Mouse (Mus musculus): ENCODE measurements around the gene Tarbp2. TPM values are rescaled to one million over a fixed set of nuclear protein-coding genes. Genes with fewer than 3 reads are reported as not detected.
A peak's percentile ranks its signal among the peaks of the same experiment; 100 is the strongest.

Tarbp2 gene
- polyA plus RNA-seq, 1 experiment from 2014 or later: 92.7 TPM

DNA sequence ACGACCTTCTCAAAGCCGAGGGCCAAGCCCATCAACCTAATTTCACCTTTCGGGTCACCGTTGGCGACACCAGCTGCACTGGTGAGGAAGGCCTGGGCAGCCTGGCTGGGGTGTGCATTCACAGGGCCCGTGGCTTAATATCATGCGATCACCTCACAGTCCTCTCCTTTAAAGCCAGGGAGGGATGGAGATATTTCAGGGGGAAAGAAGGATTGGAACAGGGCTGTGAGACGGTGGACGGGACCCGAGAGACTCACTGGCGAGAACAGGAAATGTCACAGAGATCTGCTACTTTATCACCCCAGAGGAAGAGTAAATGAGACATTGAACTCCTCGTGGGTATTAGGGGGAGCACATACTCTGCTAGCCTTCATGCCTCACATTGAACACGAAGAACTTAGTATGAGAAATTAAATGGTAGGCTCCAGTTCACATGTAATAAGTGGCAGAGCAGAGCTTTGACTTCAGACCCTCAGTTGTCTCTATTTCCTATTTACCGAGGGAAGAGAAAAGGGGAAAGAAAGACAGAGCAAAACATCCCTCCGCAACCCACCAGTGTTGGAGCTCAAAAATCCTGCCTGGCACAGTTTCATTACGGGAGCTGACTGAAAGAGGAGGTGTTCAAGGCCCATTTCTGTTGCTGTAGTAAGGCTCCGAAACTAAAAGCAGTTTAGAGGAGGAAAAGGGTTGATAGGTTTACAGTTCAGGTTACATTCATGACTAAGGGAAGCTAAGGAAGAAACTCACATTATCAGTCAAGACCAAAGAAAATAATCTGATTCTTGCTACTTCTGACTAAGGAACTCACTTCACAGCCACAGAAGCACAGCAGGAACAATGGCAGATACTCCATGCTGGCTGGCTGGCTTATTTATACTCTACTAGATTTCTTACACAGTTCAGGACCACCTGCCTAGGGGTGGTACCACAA is 1.5 kb downstream of the Tarbp2 start:
- H3K9ac ChIP-seq (replicated peaks; ENCODE audit: low read length): peak overlapping the region; percentile 87
- no peaks in the 10 kb centered on the region for H3K27me3 ChIP-seq (ENCODE audit: control insufficient read depth, insufficient read depth, low read length)
- no peaks in the 10 kb centered on the region for H3K9me3 ChIP-seq (replicated peaks; ENCODE audit: control insufficient read depth, low read length)
- WGBS: 65% methylated on average over 16 of the region's 17 CpGs
- ATAC-seq (replicated peaks; ENCODE audit: insufficient number of reproducible peaks, low FRiP score, low TSS enrichment, low read depth): no peak
- no peak for DNase-seq (ENCODE audit: low spot score)
- no peaks in the 10 kb centered on the region; the same call in 1 of the 2 replicates for H3K4me1 ChIP-seq (ENCODE audit: control insufficient read depth, insufficient read depth, low read length)
- peak overlapping the region; percentile 61 for H3K4me3 ChIP-seq (ENCODE audit: low read depth, low read length)
- H3K4me2 ChIP-seq (ENCODE audit: low read depth, low read length): peak overlapping the region; percentile 67
- no peaks in the 10 kb centered on the region; the same call in 1 of the 2 replicates for H3K36me3 ChIP-seq (replicated peaks; ENCODE audit: control insufficient read depth, insufficient read depth, low read depth, low read length)
- H3K27ac ChIP-seq (replicated peaks; ENCODE audit: low read depth, low read length): no peak overlapping the region

DNA sequence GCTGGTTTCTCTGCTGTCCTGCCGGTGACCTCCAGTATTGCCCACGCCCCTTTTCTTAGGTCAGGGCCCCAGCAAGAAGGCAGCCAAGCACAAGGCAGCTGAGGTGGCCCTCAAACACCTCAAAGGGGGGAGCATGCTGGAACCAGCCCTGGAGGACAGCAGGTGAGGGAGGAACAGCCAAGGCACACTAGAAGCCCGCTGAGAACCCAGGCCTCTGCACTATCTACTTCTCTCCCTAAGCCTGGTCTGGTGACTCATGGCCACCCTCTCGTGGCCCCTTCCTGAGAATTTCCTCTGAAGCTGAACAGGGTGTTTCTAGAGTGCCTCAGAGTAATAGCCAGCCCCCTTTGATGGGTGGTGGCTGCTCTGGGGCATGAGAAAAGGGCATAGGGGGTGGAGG is 2.4 kb downstream of the Tarbp2 start:
- no peaks in the 10 kb centered on the region for H3K9me3 ChIP-seq (replicated peaks; ENCODE audit: control insufficient read depth, low read length)
- no peaks in the 10 kb centered on the region; the same call in 1 of the 2 replicates for H3K4me1 ChIP-seq (ENCODE audit: control insufficient read depth, insufficient read depth, low read length)
- no peak overlapping the region for H3K4me3 ChIP-seq (ENCODE audit: low read depth, low read length)
- WGBS: 75% methylated on average over 4 of the region's 4 CpGs
- no peak for ATAC-seq (replicated peaks; ENCODE audit: insufficient number of reproducible peaks, low FRiP score, low TSS enrichment, low read depth)
- no peak overlapping the region for H3K9ac ChIP-seq (replicated peaks; ENCODE audit: low read length)
- no peaks in the 10 kb centered on the region; the same call in 1 of the 2 replicates for H3K36me3 ChIP-seq (replicated peaks; ENCODE audit: control insufficient read depth, insufficient read depth, low read depth, low read length)
- DNase-seq (ENCODE audit: low spot score): no peak
- no peak overlapping the region for H3K27ac ChIP-seq (replicated peaks; ENCODE audit: low read depth, low read length)
- no peak overlapping the region for H3K4me2 ChIP-seq (ENCODE audit: low read depth, low read length)
- no peaks in the 10 kb centered on the region for H3K27me3 ChIP-seq (ENCODE audit: control insufficient read depth, insufficient read depth, low read length)

DNA sequence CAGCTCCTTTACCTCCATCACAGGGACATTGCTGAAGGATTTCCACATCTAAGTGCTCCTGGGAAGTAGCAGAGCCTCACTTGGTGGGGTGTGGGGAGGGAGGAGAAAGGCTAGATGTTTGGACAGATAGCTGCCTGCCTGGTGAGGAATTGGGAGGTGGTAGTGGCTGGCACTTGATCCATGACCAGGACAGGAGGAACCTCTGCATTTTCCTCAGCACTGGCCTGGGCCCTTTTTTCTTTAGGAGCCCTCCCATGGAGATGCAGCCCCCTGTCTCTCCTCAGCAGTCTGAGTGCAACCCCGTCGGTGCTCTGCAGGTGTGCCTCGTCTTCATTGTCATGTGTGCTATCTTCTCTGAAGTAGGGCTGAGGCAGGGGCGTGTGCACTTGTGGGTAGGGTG is 3.5 kb downstream of the Tarbp2 start:
- H3K36me3 ChIP-seq (replicated peaks; ENCODE audit: control insufficient read depth, insufficient read depth, low read depth, low read length): no peaks in the 10 kb centered on the region; the same call in 1 of the 2 replicates
- H3K4me2 ChIP-seq (ENCODE audit: low read depth, low read length): no peak overlapping the region
- H3K9me3 ChIP-seq (replicated peaks; ENCODE audit: control insufficient read depth, low read length): no peaks in the 10 kb centered on the region
- H3K9ac ChIP-seq (replicated peaks; ENCODE audit: low read length): no peak overlapping the region
- no peak overlapping the region for H3K27ac ChIP-seq (replicated peaks; ENCODE audit: low read depth, low read length)
- ATAC-seq (replicated peaks; ENCODE audit: insufficient number of reproducible peaks, low FRiP score, low TSS enrichment, low read depth) (no peak), DNase-seq (ENCODE audit: low spot score) (no peak)
- no peak overlapping the region for H3K4me3 ChIP-seq (ENCODE audit: low read depth, low read length)
- no peaks in the 10 kb centered on the region; the same call in 1 of the 2 replicates for H3K4me1 ChIP-seq (ENCODE audit: control insufficient read depth, insufficient read depth, low read length)
- WGBS: 82% methylated on average over 4 of the region's 4 CpGs
- no peaks in the 10 kb centered on the region for H3K27me3 ChIP-seq (ENCODE audit: control insufficient read depth, insufficient read depth, low read length)

DNA sequence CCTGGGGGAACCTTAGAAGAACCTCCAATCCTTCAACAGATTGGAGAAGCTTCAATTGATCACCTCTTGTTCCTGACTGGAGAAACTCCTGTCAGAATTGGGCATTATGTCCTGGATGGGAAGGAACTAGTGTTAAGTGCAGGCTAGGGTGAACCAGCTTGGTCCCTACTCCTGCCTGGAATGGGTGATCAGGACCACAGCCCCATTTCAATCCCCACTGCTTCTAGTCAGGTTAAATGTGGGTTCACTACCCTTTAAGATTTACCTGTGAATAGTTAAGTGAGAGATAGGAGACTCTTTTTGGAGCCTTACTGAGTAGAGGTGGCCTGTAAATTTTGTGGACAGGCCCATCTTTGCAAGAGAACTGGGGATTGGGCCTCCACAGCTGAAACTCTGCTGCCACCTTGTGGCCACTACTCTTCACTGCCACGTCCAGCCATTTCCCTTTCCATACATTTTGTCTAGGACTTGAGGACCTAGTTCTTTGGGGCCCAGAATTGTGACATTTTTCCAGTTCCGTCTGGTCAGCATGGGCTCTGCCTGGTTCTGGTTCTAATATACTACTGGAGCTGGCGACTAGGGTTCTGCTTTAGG is 7.0 kb downstream of the Tarbp2 start, which contains the start of gene Npff:
Gene Npff (minus strand): TSS at position 51 of the 594 bp plus-strand sequence.
- DNase-seq (ENCODE audit: low spot score): peak; percentile 87
- Histone ChIP-seq H3K27ac (replicated peaks; ENCODE audit: low read depth, low read length) (no peak within 1 kb of the TSS), H3K36me3 (replicated peaks; ENCODE audit: control insufficient read depth, insufficient read depth, low read depth, low read length) (peaks cover 2% of the 10 kb centered on the region; the same call in 1 of the 2 replicates), H3K9ac (replicated peaks; ENCODE audit: low read length) (no peak within 1 kb of the TSS), H3K9me3 (replicated peaks; ENCODE audit: control insufficient read depth, low read length) (no peaks in the 10 kb centered on the region), H3K27me3 (ENCODE audit: control insufficient read depth, insufficient read depth, low read length) (no peaks in the 10 kb centered on the region), H3K4me3 (ENCODE audit: low read depth, low read length) (no peak within 1 kb of the TSS), H3K4me2 (ENCODE audit: low read depth, low read length) (no peak within 1 kb of the TSS), H3K4me1 (ENCODE audit: control insufficient read depth, insufficient read depth, low read length) (no peaks in the 10 kb centered on the region)
- no peak for ATAC-seq (replicated peaks; ENCODE audit: insufficient number of reproducible peaks, low FRiP score, low TSS enrichment, low read depth)
- 11% methylated on average over 3 of the region's 3 CpGs for WGBS

DNA sequence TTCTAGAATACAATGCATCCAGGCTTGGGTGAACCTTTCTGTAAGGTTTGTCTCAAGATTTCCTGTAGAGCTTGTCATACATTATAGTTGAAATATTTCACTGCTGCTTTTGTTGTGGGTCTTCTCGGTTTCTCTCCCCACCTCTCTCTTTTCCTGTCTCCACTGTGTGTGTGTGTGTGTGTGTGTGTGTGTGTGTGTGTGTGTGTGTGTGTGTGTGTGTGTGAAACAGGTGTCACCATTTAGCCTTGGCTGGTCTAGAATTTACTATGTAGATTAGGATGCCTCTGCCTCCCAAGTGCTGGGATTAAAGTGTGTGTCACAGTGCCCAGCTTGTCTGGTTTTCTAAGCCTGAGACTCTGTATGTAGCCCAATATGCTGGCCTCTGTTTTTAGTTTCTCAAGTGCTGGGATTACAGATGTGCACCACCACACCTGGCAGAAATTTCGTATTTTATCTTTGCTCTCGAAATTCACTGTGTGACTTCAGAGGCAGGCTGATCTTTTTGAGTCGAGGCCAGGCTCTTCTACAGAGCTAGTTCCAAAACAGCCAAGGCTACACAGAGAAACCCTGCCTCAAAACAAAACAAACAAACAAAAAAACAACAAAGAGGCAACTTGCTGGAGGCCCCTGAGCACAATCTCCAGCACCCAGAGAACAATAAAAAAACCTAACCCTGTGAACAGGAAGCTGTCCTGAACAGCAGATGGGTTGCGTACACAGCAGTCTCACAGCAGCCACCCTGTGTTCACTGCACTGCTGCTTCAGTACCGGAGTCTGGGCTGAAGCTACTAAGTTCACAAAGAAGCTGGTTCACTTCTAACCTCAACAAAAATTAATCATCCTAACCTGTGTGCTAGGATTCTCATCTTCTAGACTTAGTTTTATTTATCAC is 8.4 kb downstream of the Tarbp2 start:
- ATAC-seq (replicated peaks; ENCODE audit: insufficient number of reproducible peaks, low FRiP score, low TSS enrichment, low read depth) (no peak), DNase-seq (ENCODE audit: low spot score) (no peak)
- Histone ChIP-seq H3K9me3 (replicated peaks; ENCODE audit: control insufficient read depth, low read length) (no peaks in the 10 kb centered on the region), H3K4me2 (ENCODE audit: low read depth, low read length) (no peak overlapping the region), H3K36me3 (replicated peaks; ENCODE audit: control insufficient read depth, insufficient read depth, low read depth, low read length) (peaks cover 2% of the 10 kb centered on the region; the same call in 1 of the 2 replicates), H3K4me3 (ENCODE audit: low read depth, low read length) (no peak overlapping the region), H3K27ac (replicated peaks; ENCODE audit: low read depth, low read length) (no peak overlapping the region), H3K9ac (replicated peaks; ENCODE audit: low read length) (no peak overlapping the region), H3K27me3 (ENCODE audit: control insufficient read depth, insufficient read depth, low read length) (no peaks in the 10 kb centered on the region), H3K4me1 (ENCODE audit: control insufficient read depth, insufficient read depth, low read length) (no peaks in the 10 kb centered on the region)
- 90% methylated on average over 6 of the region's 6 CpGs for WGBS

DNA sequence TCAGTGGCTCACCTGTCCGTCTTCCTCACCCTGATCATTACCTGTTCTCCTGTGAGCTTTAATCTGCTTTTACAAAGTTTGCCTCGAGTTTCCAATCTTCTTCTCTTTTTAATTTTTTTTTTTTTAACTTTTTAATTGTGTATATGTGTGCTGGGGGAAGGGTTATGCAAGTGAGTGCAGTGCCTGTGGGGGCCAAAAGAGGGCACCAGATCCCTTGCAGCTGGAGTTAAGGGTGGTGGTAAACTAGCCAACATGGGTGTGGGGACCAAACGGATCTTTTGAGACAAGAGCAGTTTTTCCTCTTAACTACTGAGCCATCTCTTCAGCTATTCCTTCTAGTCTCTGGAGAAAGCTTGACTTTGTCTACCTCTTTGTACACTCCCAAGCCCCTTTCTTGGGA is 9.9 kb downstream of the Tarbp2 start:
- H3K36me3 ChIP-seq (replicated peaks; ENCODE audit: control insufficient read depth, insufficient read depth, low read depth, low read length): peaks cover 2% of the 10 kb centered on the region; the same call in 1 of the 2 replicates
- H3K27me3 ChIP-seq (ENCODE audit: control insufficient read depth, insufficient read depth, low read length): no peaks in the 10 kb centered on the region
- no peak for ATAC-seq (replicated peaks; ENCODE audit: insufficient number of reproducible peaks, low FRiP score, low TSS enrichment, low read depth)
- H3K9ac ChIP-seq (replicated peaks; ENCODE audit: low read length): no peak overlapping the region
- WGBS: 77% methylated on average over 3 of the region's 3 CpGs
- DNase-seq (ENCODE audit: low spot score): no peak
- H3K4me2 ChIP-seq (ENCODE audit: low read depth, low read length): no peak overlapping the region
- no peaks in the 10 kb centered on the region for H3K4me1 ChIP-seq (ENCODE audit: control insufficient read depth, insufficient read depth, low read length)
- H3K27ac ChIP-seq (replicated peaks; ENCODE audit: low read depth, low read length): no peak overlapping the region
- H3K4me3 ChIP-seq (ENCODE audit: low read depth, low read length): no peak overlapping the region
- H3K9me3 ChIP-seq (replicated peaks; ENCODE audit: control insufficient read depth, low read length): no peaks in the 10 kb centered on the region

- DNase-seq (ENCODE audit: low spot score): no peak
- H3K27me3 ChIP-seq (ENCODE audit: control insufficient read depth, insufficient read depth, low read length): no peaks in the 10 kb centered on the region
- no peak overlapping the region for H3K4me3 ChIP-seq (ENCODE audit: low read depth, low read length)
- H3K9me3 ChIP-seq (replicated peaks; ENCODE audit: control insufficient read depth, low read length): no peaks in the 10 kb centered on the region
- H3K9ac ChIP-seq (replicated peaks; ENCODE audit: low read length): no peak overlapping the region
- no peak for ATAC-seq (replicated peaks; ENCODE audit: insufficient number of reproducible peaks, low FRiP score, low TSS enrichment, low read depth)
- no peak overlapping the region for H3K4me2 ChIP-seq (ENCODE audit: low read depth, low read length)
- no peaks in the 10 kb centered on the region for H3K4me1 ChIP-seq (ENCODE audit: control insufficient read depth, insufficient read depth, low read length)
- WGBS: 89% methylated on average over 1 of the region's 1 CpGs
- H3K27ac ChIP-seq (replicated peaks; ENCODE audit: low read depth, low read length): no peak overlapping the region
- peaks cover 2% of the 10 kb centered on the region; the same call in 1 of the 2 replicates for H3K36me3 ChIP-seq (replicated peaks; ENCODE audit: control insufficient read depth, insufficient read depth, low read depth, low read length)
Measured at GRCm38 (mm10) chr15:102528396-102528795, 10.4 kb downstream of the Tarbp2 start.
